Mouse (Mus musculus) small intestine, adult 2 months (tissue): ENCODE results near the gene Rbbp8nl. TPM values are rescaled to one million over a fixed set of nuclear protein-coding genes. Genes with fewer than 3 reads are reported as not detected.
"Not testable (repeated sequence)": the region's sequence is repeated elsewhere in the genome, so short reads cannot be mapped to it uniquely, and the experiment has no call there.

Source experiments
- H3K27ac ChIP-seq: fragments of 200-500 bp; 2 replicates; pipeline ENCODE4 v1.5.1; 2012; ENCODE audit warnings: low read depth, low read length, control low read depth, inconsistent platforms; ENCODE audit not compliant: insufficient read depth
- H3K27me3 ChIP-seq: fragments of 200-500 bp; 2 replicates; pipeline ENCODE4 v1.6.1; 2012; ENCODE audit warnings: mild to moderate bottlenecking, moderate library complexity, low read length, inconsistent platforms; ENCODE audit not compliant: control insufficient read depth, insufficient read depth
- H3K36me3 ChIP-seq: fragments of 200-500 bp; 2 replicates; pipeline ENCODE4 v1.6.1; 2012; ENCODE audit warnings: mild to moderate bottlenecking, low read length, control low read depth, inconsistent platforms; ENCODE audit not compliant: control insufficient read depth, insufficient read depth
- H3K4me1 ChIP-seq: fragments of 200-500 bp; 2 replicates; pipeline ENCODE4 v1.6.1; 2012; ENCODE audit warnings: low read length, inconsistent platforms, mixed read lengths; ENCODE audit not compliant: control insufficient read depth, insufficient read depth, insufficient read length
- H3K4me3 ChIP-seq: fragments of 200-500 bp; 2 replicates; pipeline ENCODE4 v1.5.1; 2012; ENCODE audit warnings: low read depth, mild to moderate bottlenecking, control low read depth, inconsistent platforms, low read length, moderate library complexity
- CTCF ChIP-seq: fragments of 200-500 bp; IDR thresholded peaks from 2 replicates; pipeline ENCODE4 v1.5.1; 2012; ENCODE audit warnings: low read depth, mild to moderate bottlenecking, control low read depth, inconsistent platforms, low read length, moderate library complexity, mixed read lengths; ENCODE audit not compliant: insufficient replicate concordance, insufficient read length; ENCODE audit errors: extremely low read depth
- POLR2A ChIP-seq: fragments of 200-500 bp; IDR thresholded peaks from 2 replicates; pipeline ENCODE4 v1.6.1; 2012; ENCODE audit warnings: low read depth, mild to moderate bottlenecking, control low read depth, inconsistent platforms, low read length, moderate library complexity
- WGBS: fragments of 180-500 bp; shearing (Covaris S2); methylation state at CpG from one replicate; pipeline ENCODE4 v1.1.7; 2018; 5-methylcytosine and 5-hydroxymethylcytosine counted together
- polyA plus RNA-seq: library from polyadenylated mRNA; depleted of rRNA; stranded (reverse); fragments of >200 nt; gene quantifications from 2 replicates; pipeline ENCODE4 v1.2.3, GENCODE M21; 2012

The Rbbp8nl gene
- polyA plus RNA-seq, 1 experiment, result 1.2 TPM

GRCm38 (mm10) chr2:180262891-180263290 is 26.8 kb downstream of the Rbbp8nl start:
- Histone ChIP-seq H3K36me3 (peaks cover 48% of the 10 kb centered on the region), H3K27ac (no peak overlapping the region; the same call in 1 of the 2 replicates), H3K27me3 (no peaks in the 10 kb centered on the region), H3K4me3 (no peak overlapping the region), H3K4me1 (0 out of 2 replicates have a peak, but pooled peaks cover 1% of the 10 kb centered on the region)
- TF ChIP-seq POLR2A (no peak), CTCF (no peak)
- 84% methylated on average over 10 of the region's 10 CpGs for WGBS

GRCm38 (mm10) chr2:180262441-180262840 is 27.2 kb downstream of the Rbbp8nl start:
- WGBS, result 64% methylated on average over 3 of the region's 3 CpGs
- 0 out of 2 replicates have a peak, but pooled peaks cover 1% of the 10 kb centered on the region for H3K4me1 ChIP-seq
- H3K27me3 ChIP-seq, result no peaks in the 10 kb centered on the region
- TF ChIP-seq POLR2A, result no peak
- no peak for TF ChIP-seq CTCF
- peaks cover 48% of the 10 kb centered on the region for H3K36me3 ChIP-seq
- H3K27ac ChIP-seq, result peak overlapping the region; percentile 25; the same call in 1 of the 2 replicates
- no peak overlapping the region for H3K4me3 ChIP-seq

GRCm38 (mm10) chr2:180261901-180262300 is 27.8 kb downstream of the Rbbp8nl start:
- H3K27me3 ChIP-seq, result no peaks in the 10 kb centered on the region
- peak overlapping the region; percentile 25; the same call in 1 of the 2 replicates for H3K27ac ChIP-seq
- TF ChIP-seq POLR2A (no peak), CTCF (no peak)
- 65% methylated on average over 7 of the region's 7 CpGs for WGBS
- H3K36me3 ChIP-seq, result peaks cover 48% of the 10 kb centered on the region
- H3K4me3 ChIP-seq, result no peak overlapping the region
- H3K4me1 ChIP-seq, result 0 out of 2 replicates have a peak, but pooled peaks cover 1% of the 10 kb centered on the region

- TF ChIP-seq POLR2A (no peak), CTCF (no peak)
- H3K27ac ChIP-seq, result no peak overlapping the region
- H3K4me1 ChIP-seq, result peaks cover 4% of the 10 kb centered on the region; the same call in 1 of the 2 replicates
- peaks cover 44% of the 10 kb centered on the region for H3K36me3 ChIP-seq
- WGBS, result 66% methylated on average over 8 of the region's 8 CpGs
- no peaks in the 10 kb centered on the region for H3K27me3 ChIP-seq
- no peak overlapping the region for H3K4me3 ChIP-seq
These were observed 28.8 kb downstream of the Rbbp8nl start for GRCm38 (mm10) chr2:180260610-180261480.

- 68% methylated on average over 17 of the region's 17 CpGs for WGBS
- not testable (repeated sequence) for H3K4me1 ChIP-seq, H3K4me3 ChIP-seq, H3K27ac ChIP-seq, H3K27me3 ChIP-seq
- peaks cover 44% of the 10 kb centered on the region for H3K36me3 ChIP-seq
These were observed 29.7 kb downstream of the Rbbp8nl start for GRCm38 (mm10) chr2:180259826-180260609.

- H3K27ac ChIP-seq, H3K27me3 ChIP-seq, H3K4me3 ChIP-seq, H3K4me1 ChIP-seq: not testable (repeated sequence)
- WGBS, result 64% methylated on average over 10 of the region's 10 CpGs
- peaks cover 40% of the 10 kb centered on the region for H3K36me3 ChIP-seq
These were observed 30.7 kb downstream of the Rbbp8nl start for GRCm38 (mm10) chr2:180258951-180259484.
